Mouse (Mus musculus): ENCODE measurements around the gene Gm49342.

DNA sequence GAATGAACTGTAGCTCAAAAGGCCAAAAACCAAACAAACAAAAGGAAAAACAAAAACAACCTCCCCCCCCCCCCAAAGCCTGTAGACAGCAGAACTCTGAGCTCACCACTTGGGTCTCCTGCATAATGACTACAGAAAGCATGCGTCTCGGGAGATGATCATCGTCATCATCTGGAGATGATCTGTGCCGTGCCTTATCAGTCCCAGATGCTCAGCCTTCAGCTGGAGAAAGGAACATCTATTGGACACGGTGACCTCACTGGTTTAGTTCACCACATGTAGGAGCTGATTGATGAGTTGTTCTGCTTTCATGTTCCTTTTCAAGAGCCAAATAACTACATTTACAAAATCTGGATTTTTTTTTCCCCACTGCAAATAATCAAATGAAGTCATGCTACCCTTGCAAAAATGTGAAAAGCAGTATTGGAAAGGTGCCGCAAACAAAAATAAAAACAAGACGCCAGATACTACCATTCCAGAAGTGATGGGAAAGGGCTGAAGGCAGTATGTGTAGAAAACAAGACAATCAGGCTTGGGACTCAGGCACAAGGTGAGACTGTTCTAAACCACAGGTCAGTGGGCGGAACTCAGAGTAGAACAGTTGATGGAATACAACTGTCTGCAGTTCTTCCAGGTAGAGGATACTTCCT lies 63.0 kb downstream of the Gm49342 start, which contains the start of gene Rnase10:
- TF ChIP-seq CTCF (IDR thresholded peaks at IDR 0.05; ENCODE audit: low read depth) = no peak
- no peak for TF ChIP-seq EP300 (IDR thresholded peaks at IDR 0.05; ENCODE audit: low read depth)

Data from heart, postnatal 0 days (tissue).